ENCODE assay signal across 9 mouse cellular contexts in genomic region chr3:87243654-87244053, GRCm38 (mm10). TPM values are rescaled to one million over a fixed set of nuclear protein-coding genes. Genes with fewer than 3 reads are reported as not detected.
DNase-seq lines count a peak whose midpoint lies in the region; ATAC-seq and TF ChIP-seq lines count a peak whose summit lies in the region.
"Had no signal": no experiment of that assay in that cellular context is flagged by ENCODE, and none has a peak within 500 bp of the region (broad histone marks: within the 10 kb centered on the region; RNA-seq: fewer than 3 reads in every experiment).

No protein-coding gene starts in this region.

- H3K36me3 ChIP-seq in hindbrain, embryonic 10.5 days, result no peaks in the 10 kb centered on the region
- H3K36me3 ChIP-seq in hindbrain, embryonic 12.5 days, result no peaks in the 10 kb centered on the region
- no peaks in the 10 kb centered on the region for H3K36me3 ChIP-seq in E14TG2a.4 (ENCODE audit: insufficient read depth, low read length)
- no peaks in the 10 kb centered on the region for H3K36me3 ChIP-seq in neural tube, embryonic 11.5 days (ENCODE audit: control insufficient read depth, insufficient read depth, low read length)
- H3K36me3 ChIP-seq: embryonic facial prominence, embryonic 12.5 days had no signal

- WGBS in hindbrain, embryonic 10.5 days, result 7% methylated on average over 2 of the region's 2 CpGs
- 2% methylated on average over 2 of the region's 2 CpGs for WGBS in hindbrain, embryonic 12.5 days
- WGBS in neural tube, embryonic 11.5 days, result 5% methylated on average over 2 of the region's 2 CpGs

- H3K4me2 ChIP-seq in hindbrain, embryonic 12.5 days (replicated peaks), result no peak overlapping the region
- H3K4me2 ChIP-seq in neural tube, embryonic 11.5 days (ENCODE audit: low read depth), result no peak overlapping the region
- H3K4me2 ChIP-seq: embryonic facial prominence, embryonic 12.5 days had no signal

- peak; percentile 41 for TF ChIP-seq CTCF in E14TG2a.4 (conservative IDR thresholded peaks at IDR 0.05; ENCODE audit: low read length)

- no peak overlapping the region for H3K9ac ChIP-seq in hindbrain, embryonic 12.5 days
- H3K9ac ChIP-seq in neural tube, embryonic 11.5 days (ENCODE audit: low read length), result no peak overlapping the region
- H3K9ac ChIP-seq: embryonic facial prominence, embryonic 12.5 days had no signal

- H3K27ac ChIP-seq in hindbrain, embryonic 10.5 days, result no peak overlapping the region
- no peak overlapping the region for H3K27ac ChIP-seq in hindbrain, embryonic 12.5 days
- no peak overlapping the region for H3K27ac ChIP-seq in neural tube, embryonic 11.5 days (ENCODE audit: low read depth, low read length)
- H3K27ac ChIP-seq: embryonic facial prominence, embryonic 12.5 days had no signal

- no peaks in the 10 kb centered on the region for H3K9me3 ChIP-seq in hindbrain, embryonic 10.5 days
- no peaks in the 10 kb centered on the region for H3K9me3 ChIP-seq in hindbrain, embryonic 12.5 days (replicated peaks)
- H3K9me3 ChIP-seq in E14TG2a.4 (ENCODE audit: low read length), result no peaks in the 10 kb centered on the region
- H3K9me3 ChIP-seq in neural tube, embryonic 11.5 days (ENCODE audit: control insufficient read depth, low read length), result no peaks in the 10 kb centered on the region
- H3K9me3 ChIP-seq: embryonic facial prominence, embryonic 12.5 days had no signal

- H3K4me1 ChIP-seq in hindbrain, embryonic 10.5 days (replicated peaks), result no peaks in the 10 kb centered on the region
- H3K4me1 ChIP-seq in hindbrain, embryonic 12.5 days, result no peaks in the 10 kb centered on the region
- H3K4me1 ChIP-seq in E14TG2a.4 (replicated peaks; ENCODE audit: low read depth, low read length), result peaks cover 11% of the 10 kb centered on the region
- H3K4me1 ChIP-seq in neural tube, embryonic 11.5 days (ENCODE audit: control insufficient read depth, insufficient read depth, low read length), result no peaks in the 10 kb centered on the region
- H3K4me1 ChIP-seq: embryonic facial prominence, embryonic 12.5 days had no signal

- DNase-seq in hindbrain, embryonic 10.5 days (ENCODE audit: low spot score), result peak; percentile 40
- DNase-seq in brain, embryonic 18.5 days (ENCODE audit: low read depth, low spot score), result peak; percentile 34
- DNase-seq in layer of hippocampus, postnatal 10 days (ENCODE audit: low spot score in 2 of 2), result peak; percentile 48 to 59
- DNase-seq in neural tube, embryonic 11.5 days (ENCODE audit: low spot score), result peak; percentile 40

- H3K4me3 ChIP-seq in hindbrain, embryonic 10.5 days, result no peak overlapping the region
- no peak overlapping the region for H3K4me3 ChIP-seq in hindbrain, embryonic 12.5 days
- no peak overlapping the region for H3K4me3 ChIP-seq in E14TG2a.4 (replicated peaks; ENCODE audit: low read length)
- no peak overlapping the region for H3K4me3 ChIP-seq in neural tube, embryonic 11.5 days (ENCODE audit: low read depth, low read length)
- H3K4me3 ChIP-seq: embryonic facial prominence, embryonic 12.5 days had no signal

- H3K27me3 ChIP-seq in hindbrain, embryonic 10.5 days (ENCODE audit: insufficient read depth, poor library complexity, severe bottlenecking), result no peaks in the 10 kb centered on the region
- H3K27me3 ChIP-seq in hindbrain, embryonic 12.5 days, result no peaks in the 10 kb centered on the region
- H3K27me3 ChIP-seq in E14TG2a.4 (ENCODE audit: insufficient read depth, low read length), result peaks cover 27% of the 10 kb centered on the region
- H3K27me3 ChIP-seq in neural tube, embryonic 11.5 days (ENCODE audit: control insufficient read depth, insufficient read depth, low read length), result no peaks in the 10 kb centered on the region
- H3K27me3 ChIP-seq: embryonic facial prominence, embryonic 12.5 days had no signal

- no peak for ATAC-seq in hindbrain, embryonic 12.5 days (ENCODE audit: low FRiP score)
- peak; percentile 93 for ATAC-seq in granulocyte monocyte progenitor cell, adult 5-6 weeks (replicated peaks; ENCODE audit: poor library complexity, severe bottlenecking)
- no peak for ATAC-seq in neural tube, embryonic 11.5 days (ENCODE audit: insufficient read depth, low FRiP score, low TSS enrichment)
- no peak for ATAC-seq in erythroblast, adult 5-6 weeks (replicated peaks; ENCODE audit: low FRiP score, poor library complexity, severe bottlenecking)

RNA-seq across cellular contexts. Expression of gene Fcrls, which starts 19.9 kb away (rescaled TPM):
- 3.8 and 7.7 TPM in 2 replicates for polyA plus RNA-seq in hindbrain, embryonic 10.5 days (2016; fragmentation: Nextera tagmentation; extraction: Ambion mirVana)
- 8.1 and 10.1 TPM in 2 replicates for polyA plus RNA-seq in hindbrain, embryonic 12.5 days (2016; fragmentation: Nextera tagmentation; extraction: Ambion mirVana)
- not detected in 2 replicates for total RNA-seq in granulocyte monocyte progenitor cell, adult 5-6 weeks (2014; fragmentation: Nextera tagmentation)
- total RNA-seq in granulocyte monocyte progenitor cell, adult 5-6 weeks (2017), result 1.8 TPM in 1 of 2 replicates, not detected in the other
- total RNA-seq in layer of hippocampus, postnatal 10 days (2021), result 10 to 100 TPM; 23.9 to 29.6 TPM
- polyA plus RNA-seq in neural tube, embryonic 11.5 days (2014; fragmentation: Nextera tagmentation; extraction: Ambion mirVana), result 4.9 and 6.6 TPM in 2 replicates
- total RNA-seq in erythroblast, adult 5-6 weeks (2015; ENCODE audit: low replicate concordance), result not detected in 2 replicates
- not detected in 2 replicates for total RNA-seq in erythroblast, adult 5-6 weeks (2017; ENCODE audit: low replicate concordance)

Comparison
In these comparisons a context has a peak if more than half of its experiments do, and no peak if none do; other contexts are left out.
1. RNA of gene Fcrls, which starts 19.9 kb away (total RNA-seq): 23.9 to 29.6 TPM in layer of hippocampus, postnatal 10 days; 1.8 TPM in granulocyte monocyte progenitor cell, adult 5-6 weeks and not detected in erythroblast, adult 5-6 weeks; every median in the first group is over 4 times any median in the second.
2. Peak in every context shown above with its lines, with median percentiles within 50 percentile points of each other: DNase-seq.